Mouse (Mus musculus) E14TG2a.4 (cell line): ENCODE results near the gene Slc4a2.

Experiments used
- H3K27me3 ChIP-seq: 2 replicates; pipeline ENCODE4 v1.6.1; 2014; ENCODE audit warnings: low read length, control low read depth; ENCODE audit not compliant: insufficient read depth
- H3K36me3 ChIP-seq: 2 replicates; pipeline ENCODE4 v1.6.1; 2014; ENCODE audit warnings: low read length, control low read depth; ENCODE audit not compliant: insufficient read depth
- H3K4me1 ChIP-seq: replicated peaks from 2 replicates; pipeline ENCODE4 v1.6.1; 2014; ENCODE audit warnings: low read depth, low read length, control low read depth
- H3K4me3 ChIP-seq: replicated peaks from 2 replicates; pipeline ENCODE4 v1.5.1; 2014; ENCODE audit warnings: mild to moderate bottlenecking, low read length
- H3K9me3 ChIP-seq: 2 replicates; pipeline ENCODE4 v1.6.1; 2014; ENCODE audit warnings: low read length, control low read depth
- CTCF ChIP-seq: conservative IDR thresholded peaks from 2 replicates; pipeline ENCODE4 v1.5.1; 2014; ENCODE audit warnings: low read length
- NANOG ChIP-seq: IDR thresholded peaks from 2 replicates; pipeline ENCODE4 v1.6.1; 2014; ENCODE audit warnings: borderline replicate concordance, low read length, mixed read lengths
- POU5F1 ChIP-seq: IDR thresholded peaks from 2 replicates; pipeline ENCODE4 v1.6.1; 2014; ENCODE audit warnings: low read length, borderline replicate concordance

The Slc4a2 gene

DNA sequence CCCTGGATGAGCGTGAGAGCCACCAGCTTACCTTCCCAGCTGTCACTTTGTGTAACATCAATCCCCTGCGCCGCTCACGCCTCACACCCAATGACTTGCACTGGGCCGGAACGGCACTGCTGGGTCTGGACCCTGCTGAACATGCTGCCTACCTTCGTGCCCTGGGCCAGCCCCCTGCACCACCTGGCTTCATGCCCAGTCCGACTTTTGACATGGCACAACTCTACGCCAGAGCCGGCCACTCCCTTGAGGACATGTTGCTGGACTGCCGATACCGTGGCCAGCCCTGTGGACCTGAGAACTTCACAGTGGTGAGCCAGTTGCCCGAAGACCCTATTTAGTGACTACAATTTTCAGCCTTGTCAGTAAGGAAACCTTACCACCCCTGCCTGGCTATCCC, 9.7 kb upstream of the Slc4a2 start:
- H3K4me1 ChIP-seq: peaks cover 30% of the 10 kb centered on the region
- H3K27me3 ChIP-seq: peaks cover 35% of the 10 kb centered on the region
- no peaks in the 10 kb centered on the region for H3K9me3 ChIP-seq
- no peak for TF ChIP-seq CTCF
- H3K36me3 ChIP-seq: peaks cover 18% of the 10 kb centered on the region
- H3K4me3 ChIP-seq: peak overlapping the region; percentile 69

DNA sequence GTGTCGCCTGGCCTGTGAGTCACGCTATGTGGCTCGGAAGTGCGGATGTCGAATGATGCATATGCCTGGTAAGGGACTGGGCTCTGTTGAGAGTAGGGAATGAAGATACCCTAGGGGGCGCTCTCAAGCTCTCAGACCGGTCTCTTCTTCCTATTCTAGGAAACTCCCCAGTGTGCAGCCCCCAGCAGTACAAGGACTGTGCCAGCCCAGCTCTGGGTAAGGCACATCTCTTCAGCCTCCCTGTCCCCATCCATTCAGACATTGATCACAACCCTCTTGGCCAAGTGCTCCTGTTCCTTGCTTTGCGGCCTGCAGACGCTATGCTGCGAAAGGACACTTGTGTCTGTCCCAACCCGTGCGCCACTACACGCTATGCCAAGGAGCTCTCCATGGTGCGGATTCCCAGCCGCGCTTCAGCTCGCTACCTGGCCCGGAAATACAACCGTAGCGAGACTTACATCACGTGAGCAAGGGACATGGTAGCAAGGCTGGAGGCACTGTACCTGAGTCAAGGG, 7.4 kb upstream of the Slc4a2 start:
- H3K9me3 ChIP-seq: no peaks in the 10 kb centered on the region
- peak overlapping the region; percentile 57 for H3K4me3 ChIP-seq
- H3K4me1 ChIP-seq: peaks cover 30% of the 10 kb centered on the region
- peaks cover 33% of the 10 kb centered on the region for H3K36me3 ChIP-seq
- TF ChIP-seq CTCF (peak; percentile 62), NANOG (no peak)
- peaks cover 35% of the 10 kb centered on the region for H3K27me3 ChIP-seq

DNA sequence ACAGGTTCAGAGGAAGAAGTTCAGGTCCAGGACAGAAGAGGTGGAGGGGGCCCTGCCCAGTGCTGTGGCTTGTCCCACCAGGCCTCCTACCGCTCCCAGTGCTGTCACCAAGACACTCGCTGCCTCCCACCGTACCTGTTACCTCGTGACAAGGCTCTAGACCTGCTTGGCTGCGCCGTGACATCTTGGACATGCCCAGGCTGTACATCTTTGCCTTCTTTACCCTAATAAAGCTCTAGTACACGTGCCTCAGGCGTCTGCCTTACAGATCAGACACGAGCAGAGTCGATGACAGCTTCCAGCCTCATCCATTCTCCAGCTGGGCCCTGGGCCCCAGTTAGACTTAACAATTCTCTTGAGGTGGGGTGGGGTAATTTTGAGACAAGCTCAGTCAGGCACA, 6.0 kb upstream of the Slc4a2 start:
- Histone ChIP-seq H3K4me1 (peaks cover 33% of the 10 kb centered on the region), H3K27me3 (peaks cover 28% of the 10 kb centered on the region), H3K9me3 (no peaks in the 10 kb centered on the region), H3K36me3 (peaks cover 41% of the 10 kb centered on the region), H3K4me3 (no peak overlapping the region)
- TF ChIP-seq NANOG (no peak), CTCF (no peak), POU5F1 (no peak)

DNA sequence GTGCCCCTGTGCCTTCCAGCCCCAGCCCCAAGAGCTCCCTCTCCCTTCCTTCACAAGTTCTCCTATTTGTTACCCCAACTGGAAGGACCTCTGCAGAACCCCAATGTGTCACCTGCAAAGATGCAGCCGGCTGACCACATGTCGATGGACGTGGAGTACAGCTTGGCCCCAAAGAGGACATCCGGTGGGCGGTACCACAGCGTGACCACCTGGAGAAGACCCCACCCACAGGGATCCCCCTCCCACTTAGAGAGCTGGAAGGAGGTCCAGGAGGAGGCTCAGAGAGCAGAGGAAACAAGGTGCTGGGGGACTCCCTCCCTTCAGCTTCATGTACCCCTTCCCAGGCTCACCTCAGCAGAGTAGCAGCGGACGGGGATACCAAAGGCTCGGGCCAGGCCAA, 3.3 kb upstream of the Slc4a2 start:
- TF ChIP-seq CTCF: no peak
- TF ChIP-seq POU5F1: no peak
- TF ChIP-seq NANOG: no peak
- peaks cover 37% of the 10 kb centered on the region for H3K4me1 ChIP-seq
- no peak overlapping the region for H3K4me3 ChIP-seq
- peaks cover 41% of the 10 kb centered on the region for H3K36me3 ChIP-seq
- H3K27me3 ChIP-seq: peaks cover 9% of the 10 kb centered on the region
- H3K9me3 ChIP-seq: peaks cover 7% of the 10 kb centered on the region

DNA sequence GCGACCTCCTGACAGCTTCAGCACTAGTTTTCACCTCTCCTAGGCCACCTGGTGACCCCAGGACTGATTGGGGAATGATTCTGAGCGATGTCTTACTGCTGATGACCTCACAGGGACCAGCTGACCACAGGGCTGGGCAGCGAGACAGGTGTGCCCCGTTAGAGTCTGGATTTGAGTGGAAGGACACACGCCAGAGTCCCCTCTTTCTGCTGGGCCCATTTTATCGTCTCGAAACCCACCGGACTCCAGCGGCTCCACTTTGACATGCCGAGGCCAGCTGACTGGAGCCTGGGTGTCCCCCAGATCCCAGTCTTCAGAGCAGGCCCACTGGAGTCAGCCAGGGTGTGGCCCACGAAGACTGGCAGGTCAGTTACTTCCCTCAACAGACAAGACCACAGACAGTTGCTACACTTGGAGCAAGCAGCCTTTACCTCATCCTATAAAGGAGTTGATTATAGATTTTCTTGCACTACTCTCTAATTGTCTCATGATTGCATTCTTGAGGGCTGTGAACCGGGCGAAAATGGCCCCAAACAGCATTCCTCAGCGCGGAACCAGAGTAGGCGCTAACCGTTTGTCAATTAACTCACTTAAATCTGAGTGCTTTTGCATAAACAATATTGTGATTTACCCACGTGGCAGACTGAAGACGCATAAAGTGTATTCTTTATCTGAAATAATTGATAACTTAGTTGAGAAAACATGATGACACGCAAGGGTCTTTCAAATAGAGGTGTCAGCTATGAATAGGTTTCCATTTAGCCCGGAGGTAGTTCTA, 556 bp downstream of the Slc4a2 start:
- peaks cover 38% of the 10 kb centered on the region for H3K27me3 ChIP-seq
- TF ChIP-seq POU5F1 (no peak), NANOG (no peak), CTCF (no peak)
- H3K4me3 ChIP-seq: peak overlapping the region; percentile 81
- H3K4me1 ChIP-seq: peaks cover 58% of the 10 kb centered on the region
- peaks cover 7% of the 10 kb centered on the region for H3K9me3 ChIP-seq
- H3K36me3 ChIP-seq: peaks cover 28% of the 10 kb centered on the region

DNA sequence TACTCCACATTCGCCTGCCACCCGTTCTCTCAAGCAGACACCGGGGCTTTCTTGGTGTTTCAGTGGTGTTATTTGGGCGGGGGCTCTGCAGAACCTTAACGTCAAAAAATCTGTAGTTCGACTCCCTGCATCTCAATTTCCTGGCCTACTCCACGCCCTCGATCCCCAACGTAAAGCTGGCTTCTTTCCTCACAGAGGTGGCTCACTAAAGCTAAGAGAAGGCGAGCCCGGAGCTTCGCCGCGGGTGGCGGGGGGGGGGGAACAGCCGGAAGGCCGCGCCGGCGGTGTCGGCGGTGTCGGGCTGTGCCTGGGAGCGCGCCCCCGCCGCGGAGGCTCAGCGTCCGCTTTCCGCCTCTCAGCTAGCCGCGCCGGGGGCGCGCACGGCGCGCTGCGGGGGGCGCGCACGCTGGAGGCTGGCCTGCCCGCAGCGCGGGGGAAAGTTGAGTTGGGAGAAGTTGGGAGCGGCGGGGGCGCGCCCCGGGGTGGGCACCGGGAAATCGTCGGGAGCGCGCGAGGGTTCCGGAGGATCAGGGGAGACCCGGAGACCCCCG, 1.3 kb downstream of the Slc4a2 start:
- H3K36me3 ChIP-seq: peaks cover 26% of the 10 kb centered on the region
- TF ChIP-seq NANOG: no peak
- TF ChIP-seq CTCF: no peak
- TF ChIP-seq POU5F1: no peak
- peaks cover 7% of the 10 kb centered on the region for H3K9me3 ChIP-seq
- peak overlapping the region; percentile 81 for H3K4me3 ChIP-seq
- H3K27me3 ChIP-seq: peaks cover 38% of the 10 kb centered on the region
- H3K4me1 ChIP-seq: peaks cover 63% of the 10 kb centered on the region

DNA sequence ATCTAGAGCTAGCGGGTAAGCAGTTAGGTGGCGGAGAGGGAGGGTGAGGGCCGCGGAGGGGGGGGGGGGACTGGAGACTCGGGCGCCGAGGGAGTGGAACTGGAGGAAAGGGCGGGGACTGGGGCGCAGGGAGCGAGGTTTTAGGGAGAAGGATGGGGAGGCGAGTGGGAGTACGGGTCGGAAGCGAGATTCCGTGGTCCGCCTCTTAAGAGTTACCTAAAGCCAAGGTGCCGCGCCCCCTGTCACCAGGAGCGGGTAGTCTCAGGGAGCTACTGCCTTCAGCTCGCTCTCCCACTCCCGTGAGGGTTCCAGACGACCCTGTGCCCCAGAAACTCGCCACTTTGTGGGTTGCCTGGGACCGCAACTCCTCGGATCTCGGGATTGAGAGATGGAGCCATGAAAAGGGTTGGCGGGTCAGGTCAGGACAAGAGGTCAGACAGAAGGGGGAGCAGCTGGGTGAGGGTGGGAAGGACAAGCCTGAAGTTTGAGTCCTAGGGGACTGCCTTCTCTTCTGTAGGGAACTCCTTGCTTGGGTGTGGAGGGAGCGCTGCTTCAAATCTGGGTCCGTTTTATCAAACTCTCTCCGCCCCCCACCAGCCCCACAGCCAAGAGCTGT, 1.9 kb downstream of the Slc4a2 start:
- peaks cover 26% of the 10 kb centered on the region for H3K36me3 ChIP-seq
- peaks cover 63% of the 10 kb centered on the region for H3K4me1 ChIP-seq
- peak overlapping the region; percentile 81 for H3K4me3 ChIP-seq
- peaks cover 38% of the 10 kb centered on the region for H3K27me3 ChIP-seq
- H3K9me3 ChIP-seq: peaks cover 7% of the 10 kb centered on the region
- TF ChIP-seq NANOG (no peak), POU5F1 (no peak), CTCF (no peak)

DNA sequence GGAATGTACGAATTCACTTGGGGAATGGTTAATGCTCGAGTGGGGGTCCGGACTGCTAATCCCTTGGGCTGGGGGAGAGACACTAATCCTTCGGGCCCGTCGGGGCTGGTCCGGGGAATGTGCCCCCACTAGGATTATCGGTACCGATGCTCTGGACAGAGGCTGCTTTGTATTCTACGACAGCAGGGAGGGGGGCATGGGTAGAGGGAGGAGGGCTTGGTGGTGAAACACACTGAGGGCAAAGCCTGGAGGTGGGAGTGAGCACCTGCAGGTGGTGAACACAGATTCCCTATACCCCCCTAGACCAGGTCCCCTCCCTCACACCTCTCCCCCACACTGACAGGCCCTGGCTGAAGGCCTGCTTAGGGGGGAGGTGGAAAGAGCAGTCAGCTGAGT, 2.4 kb downstream of the Slc4a2 start:
- Histone ChIP-seq H3K36me3 (peaks cover 26% of the 10 kb centered on the region), H3K27me3 (peaks cover 38% of the 10 kb centered on the region), H3K4me1 (peaks cover 63% of the 10 kb centered on the region), H3K9me3 (peaks cover 7% of the 10 kb centered on the region), H3K4me3 (peak overlapping the region; percentile 81)
- TF ChIP-seq POU5F1 (no peak), NANOG (no peak), CTCF (no peak)

DNA sequence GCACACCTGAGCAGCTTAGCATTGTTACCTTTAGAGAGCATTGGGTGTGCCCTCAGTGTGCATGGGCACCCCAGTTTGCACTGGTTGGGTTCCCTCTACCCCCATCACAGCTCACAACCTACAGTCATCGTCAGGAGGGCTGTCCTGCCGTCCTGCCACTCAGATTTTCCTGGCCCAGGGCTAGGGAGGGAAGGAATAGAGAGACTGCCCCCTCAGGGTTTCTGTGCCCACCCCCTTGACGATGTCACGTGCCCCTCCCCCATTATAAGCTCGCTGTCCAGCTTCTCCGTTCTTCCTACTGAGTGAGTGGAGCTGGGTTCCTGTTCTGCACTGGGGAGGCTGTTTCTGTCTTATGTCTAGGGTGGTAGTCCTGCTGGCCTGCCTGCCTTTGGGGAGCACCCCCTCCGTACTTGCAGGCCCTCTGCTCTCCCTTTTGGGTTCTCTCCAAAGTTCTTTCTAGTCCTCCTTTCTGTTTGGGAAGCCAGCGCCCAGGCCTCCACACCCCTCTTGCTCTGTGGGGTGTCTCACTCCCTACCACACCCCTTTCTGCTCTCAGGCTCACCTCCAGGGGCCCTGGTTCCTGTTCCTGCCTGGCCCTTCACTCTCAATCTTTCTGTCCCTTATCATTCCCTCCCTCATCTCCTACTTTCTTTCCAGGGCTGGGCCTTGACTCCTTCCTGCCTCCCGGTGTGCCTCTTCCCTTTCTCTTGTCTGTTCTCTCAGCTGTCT, 3.1 kb downstream of the Slc4a2 start:
- H3K4me1 ChIP-seq: peaks cover 63% of the 10 kb centered on the region
- TF ChIP-seq NANOG: no peak
- H3K9me3 ChIP-seq: peaks cover 7% of the 10 kb centered on the region

More for the DNA sequence above, 3.1 kb downstream of the Slc4a2 start:
- peaks cover 26% of the 10 kb centered on the region for H3K36me3 ChIP-seq
- peak overlapping the region; percentile 81 for H3K4me3 ChIP-seq
- H3K27me3 ChIP-seq: peaks cover 38% of the 10 kb centered on the region
